Mouse (Mus musculus): ENCODE measurements around the gene Synpo2.

GRCm38 (mm10) chr3:123139619-123140018 is 96.3 kb downstream of the Synpo2 start:
- no peak for TF ChIP-seq MAX (IDR thresholded peaks at IDR 0.05)
- no peak for TF ChIP-seq MYOG (IDR thresholded peaks at IDR 0.05; ENCODE audit: control insufficient read depth, extremely low read depth, insufficient read length)
- TF ChIP-seq CTCF (IDR thresholded peaks at IDR 0.05; ENCODE audit: control insufficient read depth, insufficient read depth, insufficient read length): no peak
- no peak for TF ChIP-seq USF1 (IDR thresholded peaks at IDR 0.05; ENCODE audit: low read depth)
- TF ChIP-seq FOSL1 (IDR thresholded peaks at IDR 0.05; ENCODE audit: insufficient read depth, low read length, poor library complexity, severe bottlenecking): no peak
- no peak for TF ChIP-seq CEBPB (IDR thresholded peaks at IDR 0.05; ENCODE audit: low read depth)

Data from C2C12 (cell line).